Mouse (Mus musculus) layer of hippocampus, postnatal 10 days (tissue): ENCODE data around the gene Gm37240. TPM values are rescaled to one million over a fixed set of nuclear protein-coding genes. Genes with fewer than 3 reads are reported as not detected.

Source experiments
- DNase-seq, 2 experiments: peaks; one replicate each; pipeline ENCODE4 v3.0.0; 2021; ENCODE audit warnings: low spot score in 2 of 2
- total RNA-seq, 2 experiments: library from RNA; stranded (reverse); gene quantifications; 2 replicates each; pipeline ENCODE4 v1.2.3; 2021

The Gm37240 gene
- total RNA-seq, 2 experiments from 2014 or later = 0.75 to 0.80 TPM

- DNase-seq = no peak
Observed at GRCm38 (mm10) chr3:85636716-85637447, 250.4 kb downstream of the Gm37240 start.

DNA sequence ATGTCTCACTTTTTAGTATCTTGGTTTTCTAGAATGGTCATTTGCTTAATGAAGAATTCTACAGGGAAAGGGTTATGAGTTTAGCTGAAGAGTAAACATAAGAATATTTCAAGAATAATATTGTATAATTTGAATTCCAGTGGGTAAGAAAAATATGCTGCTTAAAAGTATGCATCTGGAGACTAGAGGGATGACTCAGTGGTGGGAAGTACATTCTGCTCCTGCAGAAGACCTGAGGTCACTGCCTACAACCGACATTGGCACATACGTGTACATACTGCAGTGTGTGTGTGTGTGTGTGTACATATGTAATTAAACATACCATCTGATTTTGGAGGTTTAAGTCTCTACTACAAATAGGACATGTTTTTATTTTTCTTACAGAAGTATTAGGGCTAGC, 251.7 kb downstream of the Gm37240 start:
- DNase-seq = no peak

DNA sequence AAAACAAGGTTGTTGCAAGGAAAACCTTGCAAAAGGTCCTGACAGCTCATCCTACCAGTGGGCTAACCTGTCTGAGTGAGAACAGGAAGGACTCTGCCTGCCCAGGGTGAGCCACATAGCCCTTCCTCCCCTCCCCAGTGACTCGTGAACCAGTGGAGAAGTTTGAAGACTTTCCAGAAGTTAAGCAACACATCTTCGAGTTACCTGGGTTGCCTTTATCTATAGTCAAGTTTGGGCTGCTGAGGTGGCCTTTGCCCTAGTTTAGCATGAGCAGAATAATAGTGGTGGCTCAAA, 252.2 kb downstream of the Gm37240 start:
- no peak for DNase-seq

GRCm38 (mm10) chr3:85634389-85635125, 252.8 kb downstream of the Gm37240 start:
- no peak for DNase-seq

DNA sequence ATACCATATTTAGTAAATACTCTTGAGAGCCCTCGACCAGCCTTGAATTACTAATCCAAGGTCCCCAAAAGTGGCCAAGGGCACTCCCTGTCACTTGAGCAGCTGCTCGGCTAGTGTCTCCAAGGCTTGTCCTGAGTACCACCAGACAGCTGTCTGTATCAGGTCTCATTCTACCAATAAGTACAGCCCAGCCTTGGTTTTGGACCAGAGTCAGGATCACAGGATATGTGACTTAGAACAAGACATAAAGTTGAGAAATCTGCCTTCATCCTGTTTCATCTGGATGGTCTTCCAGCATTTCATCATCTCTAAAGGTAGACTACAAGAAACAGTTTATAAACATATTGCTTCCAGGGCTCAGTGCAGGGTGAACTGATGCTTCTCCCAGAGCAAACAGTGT, 253.6 kb downstream of the Gm37240 start:
- no peak for DNase-seq

GRCm38 (mm10) chr3:85629895-85630510, 257.3 kb downstream of the Gm37240 start:
- no peak for DNase-seq

DNA sequence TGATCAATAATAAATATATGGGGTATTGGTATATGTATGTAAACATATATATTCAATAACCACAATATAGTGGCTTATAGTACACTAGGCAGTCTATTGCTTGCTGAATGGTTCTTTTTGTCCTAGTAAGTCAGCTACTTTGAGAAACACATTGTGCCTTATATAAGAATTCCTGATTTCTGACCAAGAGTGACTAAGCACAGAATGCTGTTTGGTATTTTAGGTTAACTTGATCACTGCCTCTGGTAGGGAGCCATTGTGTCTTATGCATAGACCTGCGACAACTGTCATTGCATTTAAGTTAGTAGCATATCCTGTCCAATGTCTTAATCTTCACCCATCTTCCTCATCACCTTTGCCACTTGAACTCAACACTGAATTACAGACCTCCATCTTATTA, 267.6 kb downstream of the Gm37240 start:
- DNase-seq = no peak

GRCm38 (mm10) chr3:85619345-85619744, 268.0 kb downstream of the Gm37240 start:
- no peak for DNase-seq

- DNase-seq = peak in 1 of 2 experiments; percentile 37
Observed at GRCm38 (mm10) chr3:85618885-85619284, 268.4 kb downstream of the Gm37240 start.

GRCm38 (mm10) chr3:85616389-85616788, 270.9 kb downstream of the Gm37240 start:
- DNase-seq = no peak

DNA sequence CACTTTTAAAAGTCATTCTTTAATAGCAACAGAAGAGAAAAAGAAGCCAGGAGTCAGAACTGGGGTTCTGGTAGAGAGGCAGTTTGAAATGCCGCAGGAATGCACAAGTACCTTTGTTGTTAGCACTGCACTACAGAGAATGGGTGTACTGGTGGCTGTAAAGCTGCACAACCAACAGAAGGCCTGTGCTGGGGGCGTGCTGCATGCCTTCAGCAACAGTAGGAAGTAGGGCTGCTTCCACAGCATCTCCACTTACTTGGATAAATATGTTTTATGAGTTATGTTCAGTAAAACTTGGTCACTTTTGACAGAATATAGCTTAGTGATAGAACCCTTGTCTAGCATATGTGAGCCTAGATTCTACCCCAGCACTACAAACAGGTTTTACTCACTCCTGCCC, 279.6 kb downstream of the Gm37240 start:
- no peak for DNase-seq

DNA sequence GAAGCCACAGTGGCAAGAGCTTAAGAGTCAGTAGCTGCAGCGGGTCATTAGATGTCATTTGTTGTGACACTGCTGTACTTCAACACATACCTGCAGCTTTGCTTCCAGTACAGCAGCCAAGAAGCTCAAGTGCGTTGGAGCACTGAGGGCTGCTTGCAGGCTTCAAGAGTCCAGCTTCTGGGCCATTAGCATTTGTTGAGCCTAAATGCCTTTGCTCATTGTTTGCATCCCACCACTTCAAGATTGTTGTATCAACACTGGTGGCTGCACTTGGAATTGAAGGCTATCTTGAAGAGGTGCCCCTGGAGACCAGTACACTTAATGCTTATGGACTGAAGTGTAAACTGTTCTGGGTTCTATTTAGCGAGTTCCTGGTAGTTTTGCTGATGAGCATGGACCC, 280.4 kb downstream of the Gm37240 start:
- no peak for DNase-seq

- no peak for DNase-seq
Observed at GRCm38 (mm10) chr3:85603811-85604210, 283.5 kb downstream of the Gm37240 start.

GRCm38 (mm10) chr3:85601841-85602305, 285.4 kb downstream of the Gm37240 start:
- no peak for DNase-seq

DNA sequence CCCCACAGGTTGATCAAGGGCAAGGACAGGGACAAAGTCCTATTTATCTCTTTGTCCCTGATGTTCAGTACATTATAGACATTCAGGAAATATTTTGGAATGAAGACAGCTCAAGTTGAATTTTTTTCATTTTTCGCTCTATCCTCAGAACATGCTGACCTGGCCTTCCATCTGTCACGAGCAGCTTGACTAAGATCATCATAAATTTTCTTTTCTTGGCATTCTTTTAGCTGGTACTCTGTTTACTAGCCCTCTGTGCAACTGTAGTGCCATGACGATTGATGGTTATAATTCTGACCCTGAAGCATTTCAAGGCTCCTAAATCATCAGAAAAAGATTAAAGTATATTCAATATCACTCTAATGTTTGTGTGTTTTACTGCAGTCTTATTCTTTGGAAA, 287.8 kb downstream of the Gm37240 start:
- DNase-seq = no peak

GRCm38 (mm10) chr3:85594452-85594851, 292.9 kb downstream of the Gm37240 start:
- no peak for DNase-seq

DNA sequence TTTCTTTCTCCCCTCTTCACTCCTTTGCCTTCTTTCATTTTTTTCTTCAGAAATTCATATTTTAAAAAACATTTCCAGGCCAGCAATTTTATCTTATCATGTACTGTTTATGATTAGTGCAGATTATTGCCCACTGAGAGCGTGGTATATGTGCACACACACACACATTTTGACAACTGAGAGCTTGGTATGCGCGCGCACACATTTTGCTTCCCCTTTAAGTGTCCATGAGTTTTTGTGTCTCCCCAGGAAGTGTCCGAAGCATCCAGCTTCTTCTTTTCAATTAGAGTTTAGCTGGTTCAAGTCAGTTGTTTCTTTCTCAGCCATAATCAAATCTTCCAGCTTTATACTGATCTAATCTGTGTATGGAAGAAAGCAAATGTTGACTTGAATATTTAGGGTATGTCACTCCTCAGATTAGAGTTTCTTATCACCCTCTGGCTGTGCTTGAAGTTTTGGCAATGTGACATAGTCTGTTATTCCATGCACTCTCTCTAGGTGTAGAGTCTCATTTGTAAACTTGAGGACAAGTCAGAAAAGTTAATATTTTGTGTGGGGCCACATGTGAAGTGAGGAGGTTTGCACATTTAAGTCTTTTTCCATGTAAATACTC, 294.6 kb downstream of the Gm37240 start:
- DNase-seq = no peak

- DNase-seq = no peak
Observed at GRCm38 (mm10) chr3:85592067-85592466, 295.3 kb downstream of the Gm37240 start.

DNA sequence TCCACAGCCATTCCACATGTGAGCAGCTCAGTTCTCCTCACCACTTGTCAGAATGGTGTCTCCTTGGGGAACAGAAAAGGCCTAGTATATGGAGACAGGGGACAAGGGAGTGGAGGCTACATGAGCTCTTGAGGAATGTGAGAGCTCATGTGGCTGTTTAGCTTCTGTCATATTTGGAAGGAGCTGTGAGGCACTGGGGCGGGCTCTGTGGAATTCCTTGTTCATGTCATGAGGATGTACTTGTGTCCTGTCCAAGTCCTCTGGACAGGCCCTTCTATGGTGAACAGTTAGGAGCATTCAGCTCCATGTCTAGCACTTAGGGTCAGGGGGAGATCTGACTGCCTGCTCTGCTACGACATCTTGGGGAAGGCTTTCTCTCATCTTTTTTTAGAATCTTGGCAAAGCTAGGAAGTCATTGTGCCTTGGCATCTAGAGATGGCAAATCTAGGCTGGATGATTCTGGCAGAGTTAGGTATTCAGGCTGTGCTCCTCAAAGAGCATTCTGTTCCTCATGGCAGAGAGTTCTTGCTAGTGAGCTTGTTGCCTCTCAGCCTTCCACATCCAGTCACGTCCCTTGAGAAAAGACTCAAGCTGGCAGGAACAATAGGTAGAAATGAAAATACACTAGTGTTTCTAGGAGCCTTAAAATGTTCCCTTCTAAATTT, 297.1 kb downstream of the Gm37240 start:
- no peak for DNase-seq

DNA sequence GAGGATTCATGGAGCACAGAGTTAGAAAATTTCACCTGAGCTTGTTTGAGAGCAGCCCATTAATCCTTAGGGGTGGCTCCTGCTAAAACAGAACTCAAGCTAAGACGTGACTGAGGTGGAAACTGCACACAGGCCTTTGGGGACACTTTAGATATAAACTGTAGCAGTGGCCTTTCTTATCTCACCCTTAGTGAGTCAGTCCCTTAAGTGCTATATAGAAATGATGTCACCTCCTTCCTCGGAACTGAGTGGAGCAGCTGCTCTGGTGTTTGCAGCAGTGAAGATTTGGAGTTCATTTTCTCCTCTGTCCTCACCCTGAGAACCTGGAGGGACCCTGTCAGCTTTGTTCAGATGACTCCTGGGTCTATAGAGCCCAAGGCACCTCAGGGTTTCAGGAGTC, 298.6 kb downstream of the Gm37240 start:
- no peak for DNase-seq

DNA sequence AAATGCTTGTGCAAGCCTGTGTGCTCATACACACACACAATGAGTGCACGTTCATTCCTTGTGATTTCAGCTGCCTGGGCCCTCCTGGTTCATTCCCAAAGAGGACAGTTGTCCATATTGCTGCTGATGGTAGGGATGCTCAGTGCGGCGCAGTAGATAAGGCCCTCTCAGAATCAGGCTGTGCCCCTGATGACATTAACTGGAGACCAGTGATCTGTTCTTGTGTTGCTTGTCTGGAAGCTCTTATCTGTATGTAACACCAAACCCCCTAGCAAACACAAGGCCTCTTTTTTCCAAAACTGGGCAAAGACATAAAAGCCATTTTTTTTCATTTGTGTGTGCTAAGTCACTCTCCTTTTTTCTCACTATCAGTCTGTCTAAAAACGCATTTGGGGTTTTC, 302.4 kb downstream of the Gm37240 start:
- DNase-seq = no peak
